Mouse (Mus musculus) G1E (cell line): Measurements from ENCODE around the gene Nat8f1. TPM values are rescaled to one million over a fixed set of nuclear protein-coding genes. Genes with fewer than 3 reads are reported as not detected.
"Not testable (repeated sequence)": the region's sequence is repeated elsewhere in the genome, so short reads cannot be mapped to it uniquely, and the experiment has no call there.

Source experiments
- ATAC-seq: 2 replicates; pipeline ENCODE4 v1.8.0; 2016; ENCODE audit warnings: mild to moderate bottlenecking; ENCODE audit not compliant: insufficient number of reproducible peaks, poor library complexity, low FRiP score, severe bottlenecking; ENCODE audit errors: extremely low read depth
- DNase-seq: peaks from one replicate; pipeline ENCODE4 v3.0.0; 2012; ENCODE audit warnings: low spot score
- H3K27me3 ChIP-seq: 2 replicates; pipeline ENCODE4 v1.6.1; 2012; ENCODE audit warnings: mild to moderate bottlenecking, low read length, inconsistent platforms; ENCODE audit not compliant: insufficient read depth
- H3K36me3 ChIP-seq: replicated peaks from 2 replicates; pipeline ENCODE3; 2012; ENCODE audit warnings: mild to moderate bottlenecking, inconsistent platforms
- H3K4me1 ChIP-seq: 2 replicates; pipeline ENCODE4 v1.6.1; 2012; ENCODE audit warnings: low read depth, low read length, inconsistent platforms, mixed read lengths; ENCODE audit not compliant: insufficient read depth
- H3K4me3 ChIP-seq: 2 replicates; pipeline ENCODE4 v1.5.1; 2012; ENCODE audit warnings: low read depth, mild to moderate bottlenecking, inconsistent platforms, low read length, moderate library complexity, mixed read lengths
- H3K9me3 ChIP-seq: replicated peaks from 2 replicates; pipeline ENCODE4 v1.6.1; 2012; ENCODE audit warnings: inconsistent platforms
- CTCF ChIP-seq: IDR thresholded peaks from 2 replicates; pipeline ENCODE4 v1.5.1; 2012; ENCODE audit warnings: low read depth, low read length, inconsistent platforms, mixed read lengths
- GATA1 ChIP-seq: IDR thresholded peaks from 2 replicates; pipeline ENCODE4 v1.6.1; 2012; ENCODE audit warnings: borderline replicate concordance, low read length, inconsistent platforms, mixed read lengths
- GATA2 ChIP-seq: IDR thresholded peaks from 2 replicates; pipeline ENCODE4 v1.6.1; 2012; ENCODE audit warnings: low read depth, low read length, inconsistent platforms, borderline replicate concordance
- POLR2AphosphoS5 ChIP-seq: IDR thresholded peaks from 2 replicates; pipeline ENCODE4 v1.6.1; 2012; ENCODE audit warnings: low read depth, low read length, inconsistent platforms; ENCODE audit not compliant: insufficient replicate concordance
- TAL1 ChIP-seq: conservative IDR thresholded peaks from 2 replicates; pipeline ENCODE4 v1.6.1; 2012; ENCODE audit warnings: low read depth, low read length, inconsistent platforms, mixed read lengths
- polyA plus RNA-seq: library from polyadenylated mRNA; stranded (reverse); fragments of >175 nt; gene quantifications from 2 replicates; pipeline ENCODE4 v1.2.3, GENCODE M21; 2012
- total RNA-seq, 2 experiments: library from RNA; stranded (forward) in 1 of 2; stranded (reverse) in 1 of 2; fragments of 200-1000 nt in 1 of 2; fragments of >200 nt in 1 of 2; fragmentation: Nextera tagmentation in 1 of 2; gene quantifications; 2 replicates each; pipeline ENCODE4 v1.2.3; 2014 to 2017

Gene Nat8f1
- total and polyA plus RNA-seq, 3 experiments: 1.9 to 11.2 (median 6.4) TPM

DNA sequence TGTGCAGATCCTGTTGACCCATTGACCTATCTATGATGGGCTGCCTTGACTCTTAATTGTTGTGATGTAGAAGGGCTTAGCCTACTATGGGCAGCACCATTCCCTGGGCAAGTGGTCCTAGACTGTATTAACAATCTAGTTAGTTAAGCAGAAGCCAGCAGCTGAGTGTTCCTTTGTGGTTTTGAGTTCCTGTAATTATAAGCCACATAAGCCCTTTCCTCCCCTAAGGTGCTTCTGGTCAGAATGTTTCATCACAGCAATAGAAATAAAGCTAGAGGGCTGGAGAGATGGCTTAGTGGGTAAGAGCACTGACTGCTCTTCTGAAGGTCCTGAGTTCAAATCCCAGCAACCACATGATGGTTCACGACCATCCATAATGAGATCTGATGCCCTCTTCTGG, 8.2 kb upstream of the Nat8f1 start:
- DNase-seq: no peak
- peaks cover 89% of the 10 kb centered on the region for H3K36me3 ChIP-seq
- ATAC-seq: no peak
- TF ChIP-seq POLR2AphosphoS5: no peak
- no peak for TF ChIP-seq GATA2
- TF ChIP-seq TAL1: no peak
- no peak for TF ChIP-seq GATA1
- TF ChIP-seq CTCF: no peak
- no peaks in the 10 kb centered on the region for H3K27me3 ChIP-seq
- no peaks in the 10 kb centered on the region for H3K9me3 ChIP-seq
- peaks cover 9% of the 10 kb centered on the region; the same call in 1 of the 2 replicates for H3K4me1 ChIP-seq
- H3K4me3 ChIP-seq: no peak overlapping the region

DNA sequence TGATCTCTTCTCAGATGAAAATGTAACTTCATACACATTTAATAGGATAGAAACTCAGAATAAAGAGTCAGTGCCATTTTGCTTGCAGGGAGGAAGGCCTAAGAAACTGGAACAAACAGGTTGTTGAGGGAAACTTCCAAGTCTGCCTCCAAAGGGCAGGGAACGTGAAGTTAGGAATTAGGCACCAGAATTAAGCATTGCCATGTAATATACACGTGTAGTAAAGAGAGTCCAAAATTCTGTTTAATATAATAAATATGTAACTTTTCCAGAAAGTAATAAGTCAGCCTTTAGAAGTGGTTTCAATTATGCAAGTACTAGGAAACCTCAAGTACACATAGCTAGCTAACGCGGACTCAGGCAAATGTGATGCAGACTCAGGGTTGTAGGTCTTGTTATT, 3.9 kb upstream of the Nat8f1 start:
- Histone ChIP-seq H3K9me3 (no peaks in the 10 kb centered on the region), H3K4me1 (peaks cover 23% of the 10 kb centered on the region), H3K36me3 (peaks cover 51% of the 10 kb centered on the region), H3K4me3 (no peak overlapping the region), H3K27me3 (no peaks in the 10 kb centered on the region)
- DNase-seq: no peak
- TF ChIP-seq GATA2: no peak
- no peak for ATAC-seq

DNA sequence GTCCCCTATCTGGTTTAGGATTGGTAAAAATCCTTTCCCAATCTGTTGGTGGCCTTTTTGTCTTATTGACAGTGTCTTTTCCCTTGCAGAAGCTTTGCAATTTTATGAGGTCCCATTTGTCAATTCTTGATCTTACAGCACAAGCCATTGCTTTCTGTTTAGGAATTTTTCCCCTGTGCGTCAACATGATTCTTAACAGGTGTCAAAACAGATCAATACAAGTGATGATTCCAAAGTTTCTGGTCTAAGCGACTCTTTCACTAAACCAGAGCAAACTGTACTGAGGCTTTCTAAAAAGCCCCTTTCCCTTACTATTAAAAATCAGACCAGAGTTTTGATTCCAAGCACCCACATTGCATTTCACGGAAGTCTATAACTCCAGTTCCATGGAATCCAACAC, 2.9 kb upstream of the Nat8f1 start:
- not testable (repeated sequence) for ATAC-seq, DNase-seq, H3K27me3 ChIP-seq, H3K9me3 ChIP-seq, H3K4me3 ChIP-seq
- peaks cover 43% of the 10 kb centered on the region for H3K36me3 ChIP-seq
- peaks cover 24% of the 10 kb centered on the region for H3K4me1 ChIP-seq

DNA sequence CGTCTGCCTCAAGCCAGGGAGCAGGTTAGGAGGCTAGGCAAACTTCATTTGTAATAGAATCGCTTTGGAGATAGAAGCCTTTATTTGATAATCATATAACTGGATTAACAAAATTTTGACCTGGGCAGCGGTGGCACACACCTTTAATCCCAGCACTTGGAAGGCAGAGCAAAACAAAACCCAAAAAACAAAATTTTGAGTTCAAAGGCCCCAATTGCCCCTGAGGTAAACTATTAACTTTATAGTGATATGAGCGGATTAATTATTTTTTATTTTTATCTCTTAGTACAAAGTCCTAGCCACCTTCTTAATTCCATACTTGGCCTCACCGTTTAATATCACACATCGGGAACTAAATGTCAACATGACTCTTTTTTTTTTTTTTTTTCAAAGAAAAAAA, 1.1 kb upstream of the Nat8f1 start:
- TF ChIP-seq POLR2AphosphoS5: no peak
- no peak for TF ChIP-seq TAL1
- no peak for TF ChIP-seq CTCF
- TF ChIP-seq GATA1: no peak
- no peak for TF ChIP-seq GATA2
- Histone ChIP-seq H3K4me1 (peaks cover 28% of the 10 kb centered on the region), H3K4me3 (peak overlapping the region; percentile 75), H3K9me3 (no peaks in the 10 kb centered on the region), H3K36me3 (peaks cover 31% of the 10 kb centered on the region), H3K27me3 (no peaks in the 10 kb centered on the region)
- ATAC-seq (no peak), DNase-seq (no peak)

DNA sequence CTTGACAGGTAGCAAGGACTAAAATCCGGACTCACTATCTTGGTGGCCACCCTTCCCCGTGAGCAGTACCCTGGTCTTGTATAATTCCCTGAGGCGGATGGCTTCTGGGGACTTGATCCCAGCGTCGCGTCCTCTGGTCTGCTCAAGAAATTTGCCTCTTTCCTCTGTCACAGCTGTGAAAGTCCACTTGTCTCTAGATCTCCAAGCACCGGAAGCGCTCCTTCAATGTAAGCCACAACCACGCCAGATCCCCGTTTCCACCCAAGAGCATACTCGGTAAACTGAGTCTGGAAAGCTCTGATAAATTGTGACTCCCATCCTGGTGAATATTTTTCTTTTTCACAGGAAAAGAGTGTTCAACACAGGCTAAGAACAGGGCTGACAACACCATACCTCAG, 347 bp downstream of the Nat8f1 start:
- ATAC-seq: no peak
- DNase-seq: peak; percentile 12
- H3K4me1 ChIP-seq: peaks cover 26% of the 10 kb centered on the region
- no peaks in the 10 kb centered on the region for H3K27me3 ChIP-seq
- H3K36me3 ChIP-seq: peaks cover 29% of the 10 kb centered on the region
- TF ChIP-seq TAL1 (no peak), POLR2AphosphoS5 (no peak), CTCF (no peak), GATA2 (no peak)
- H3K4me3 ChIP-seq: peak overlapping the region; percentile 75
- H3K9me3 ChIP-seq: no peaks in the 10 kb centered on the region

DNA sequence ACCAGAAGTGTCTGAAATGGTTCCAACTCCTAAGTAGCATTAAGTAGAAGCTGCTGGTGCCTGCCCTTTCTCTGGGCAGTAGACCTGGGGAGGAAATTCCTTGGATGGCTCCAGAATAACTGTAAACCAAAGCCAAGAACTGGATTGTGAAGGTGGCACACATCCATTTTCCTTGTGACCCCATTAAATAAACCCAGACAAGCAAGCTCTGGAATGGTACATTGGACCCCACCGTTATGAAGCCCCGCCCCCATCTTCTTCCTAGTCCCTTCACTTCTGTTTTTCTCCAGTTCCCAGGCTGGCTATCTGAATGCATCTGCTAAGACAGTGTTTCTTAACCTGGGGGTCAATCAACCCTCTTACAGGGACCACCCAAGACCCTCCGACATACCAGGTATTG, 3.9 kb downstream of the Nat8f1 start, which contains the start of gene Tprkb:
TSS of gene Tprkb (plus strand) at position 279 of the 400 bp plus-strand sequence.
- ATAC-seq: no peak

DNA sequence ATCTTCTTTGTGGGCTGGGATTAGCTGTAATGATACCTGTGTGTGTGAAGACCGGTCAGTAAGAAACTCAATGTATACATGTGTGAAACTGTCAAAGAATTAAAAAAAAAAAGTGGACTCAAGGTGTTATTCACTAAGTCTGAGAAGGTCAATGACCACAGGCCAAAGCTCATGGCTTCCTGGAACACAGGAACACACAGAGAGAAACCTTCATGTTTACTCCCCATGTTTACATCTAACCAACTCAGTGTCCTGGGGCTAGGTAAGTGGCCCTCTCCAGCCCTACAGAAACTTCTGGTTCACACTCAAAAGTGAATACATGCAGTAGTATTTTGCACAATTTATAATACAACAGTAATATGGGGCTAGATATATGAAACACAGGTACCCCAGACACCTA, 5.8 kb downstream of the Nat8f1 start:
- peaks cover 9% of the 10 kb centered on the region; the same call in 1 of the 2 replicates for H3K27me3 ChIP-seq
- peaks cover 17% of the 10 kb centered on the region for H3K4me1 ChIP-seq
- no peaks in the 10 kb centered on the region for H3K9me3 ChIP-seq
- DNase-seq (no peak), ATAC-seq (no peak)
- no peak for TF ChIP-seq GATA2
- no peak for TF ChIP-seq TAL1
- no peak for TF ChIP-seq GATA1
- no peak for TF ChIP-seq CTCF
- no peak for TF ChIP-seq POLR2AphosphoS5
- H3K4me3 ChIP-seq: no peak overlapping the region
- H3K36me3 ChIP-seq: peaks cover 19% of the 10 kb centered on the region

More for the DNA sequence above, 3.9 kb downstream of the Nat8f1 start, which contains the start of gene Tprkb:
- Histone ChIP-seq H3K4me3 (no peak within 1 kb of the TSS), H3K27me3 (peaks cover 6% of the 10 kb centered on the region; the same call in 1 of the 2 replicates), H3K36me3 (peaks cover 19% of the 10 kb centered on the region), H3K4me1 (peaks cover 26% of the 10 kb centered on the region), H3K9me3 (no peaks in the 10 kb centered on the region)
- no peak for DNase-seq
- no peak for TF ChIP-seq GATA2
- TF ChIP-seq POLR2AphosphoS5: no peak
- no peak for TF ChIP-seq TAL1
- no peak for TF ChIP-seq GATA1
- TF ChIP-seq CTCF: no peak

DNA sequence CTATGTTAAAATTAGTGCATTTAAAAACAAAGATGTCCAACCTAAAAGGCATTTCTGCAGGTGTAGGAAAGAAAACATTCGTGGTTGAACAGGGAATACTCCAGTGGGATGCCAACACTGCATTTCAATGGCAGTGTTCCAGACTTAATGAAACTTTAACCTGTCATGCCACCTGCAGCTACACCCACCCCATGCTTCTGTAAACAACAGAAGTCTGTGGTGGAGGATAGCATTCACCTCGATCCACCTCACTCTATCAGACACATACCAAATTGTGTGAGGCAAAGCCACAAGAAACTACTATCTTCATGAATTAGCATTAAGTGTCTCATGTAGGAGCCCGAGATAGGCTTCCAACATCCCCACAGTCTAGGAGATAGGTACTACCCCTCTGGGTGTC, 7.1 kb downstream of the Nat8f1 start:
- peaks cover 19% of the 10 kb centered on the region for H3K36me3 ChIP-seq
- TF ChIP-seq GATA2 (no peak), TAL1 (no peak), POLR2AphosphoS5 (no peak), CTCF (no peak), GATA1 (no peak)
- H3K4me1 ChIP-seq: peaks cover 14% of the 10 kb centered on the region
- no peak for DNase-seq
- H3K9me3 ChIP-seq: no peaks in the 10 kb centered on the region
- peaks cover 9% of the 10 kb centered on the region; the same call in 1 of the 2 replicates for H3K27me3 ChIP-seq
- ATAC-seq: no peak
- H3K4me3 ChIP-seq: no peak overlapping the region

DNA sequence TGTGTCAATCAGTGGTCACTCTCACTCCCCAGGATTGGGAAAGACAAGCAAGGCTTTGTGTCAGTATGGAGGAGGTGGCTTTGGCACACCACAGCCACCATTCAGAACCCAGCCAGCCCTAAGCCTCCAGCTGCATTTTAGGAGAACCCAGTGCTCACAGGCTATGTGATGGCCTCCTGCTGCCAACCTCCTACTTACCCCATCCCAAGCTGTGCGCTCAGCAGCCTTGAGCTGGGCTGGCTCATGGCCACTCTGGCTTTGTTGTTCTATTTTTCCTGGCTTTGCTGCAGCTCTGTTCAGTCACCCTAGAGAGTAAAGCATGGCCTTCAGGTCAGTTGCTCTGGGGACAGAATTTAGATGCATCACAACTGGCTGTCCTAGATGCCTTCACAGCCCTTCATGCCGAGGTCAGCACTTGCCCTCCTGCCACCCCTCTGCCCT, 8.6 kb downstream of the Nat8f1 start:
- Histone ChIP-seq H3K36me3 (peaks cover 17% of the 10 kb centered on the region), H3K4me1 (peaks cover 14% of the 10 kb centered on the region)
- not testable (repeated sequence) for H3K27me3 ChIP-seq, ATAC-seq, H3K4me3 ChIP-seq, H3K9me3 ChIP-seq, DNase-seq
